Mouse (Mus musculus): ENCODE results near the gene Ranbp3.

- TF ChIP-seq CTCF (IDR thresholded peaks at IDR 0.05; ENCODE audit: low read depth) (no peak), EP300 (IDR thresholded peaks at IDR 0.05; ENCODE audit: low read depth) (no peak)
These were observed 9.4 kb upstream of the Ranbp3 start for GRCm38 (mm10) chr17:56663659-56664058.

Measured in liver, postnatal 0 days (tissue).